Mouse (Mus musculus): ENCODE measurements around the gene Muc4. TPM values are rescaled to one million over a fixed set of nuclear protein-coding genes. Genes with fewer than 3 reads are reported as not detected.

Gene Muc4
- polyA plus RNA-seq, 1 experiment from 2014 or later, result 0.28 TPM

DNA sequence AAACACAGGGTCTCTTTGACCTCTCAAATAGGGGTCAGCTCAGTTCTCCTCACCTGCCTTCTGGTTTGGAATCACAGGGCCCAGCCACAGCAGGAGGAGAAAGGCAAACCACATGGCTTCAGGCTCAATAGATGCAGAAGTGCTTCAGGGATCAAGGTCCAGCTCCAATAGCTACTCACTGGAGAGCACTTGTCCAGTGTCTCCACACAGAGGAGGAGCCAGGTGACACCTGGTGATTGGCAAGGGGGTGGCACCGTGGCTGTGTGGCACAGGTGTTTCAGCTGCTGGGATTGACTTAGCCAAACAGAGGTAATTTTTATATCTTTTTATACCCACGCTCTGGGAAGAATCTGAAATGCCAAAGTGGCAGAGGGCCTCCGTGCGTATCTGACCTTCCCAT, 74.6 kb downstream of the Muc4 start, which contains the start of gene Smbd1:
Smbd1 (minus strand) TSS at position 157 of the 400 bp plus-strand sequence.
- H3K27me3 ChIP-seq, result no peaks in the 10 kb centered on the region; the same call in 1 of the 2 replicates
- H3K27ac ChIP-seq, result no peak within 1 kb of the TSS
- no peak within 1 kb of the TSS for H3K9ac ChIP-seq
- H3K4me1 ChIP-seq, result peaks cover 13% of the 10 kb centered on the region; the same call in 1 of the 2 replicates
- no peak for ATAC-seq (ENCODE audit: insufficient number of reproducible peaks, insufficient read depth, low FRiP score, low TSS enrichment)
- 89% methylated on average over 4 of the region's 4 CpGs for WGBS
- H3K36me3 ChIP-seq, result no peaks in the 10 kb centered on the region
- no peaks in the 10 kb centered on the region for H3K9me3 ChIP-seq
- H3K4me2 ChIP-seq (replicated peaks), result no peak within 1 kb of the TSS
- H3K4me3 ChIP-seq, result no peak within 1 kb of the TSS

- no peak for ATAC-seq (ENCODE audit: insufficient number of reproducible peaks, insufficient read depth, low FRiP score, low TSS enrichment)
- WGBS, result 2% methylated on average over 9 of the region's 9 CpGs
- Histone ChIP-seq H3K9ac (no peak overlapping the region), H3K4me2 (replicated peaks) (no peak overlapping the region), H3K27me3 (no peaks in the 10 kb centered on the region; the same call in 1 of the 2 replicates), H3K36me3 (no peaks in the 10 kb centered on the region), H3K4me3 (no peak overlapping the region), H3K27ac (no peak overlapping the region), H3K4me1 (peaks cover 15% of the 10 kb centered on the region; the same call in 1 of the 2 replicates), H3K9me3 (no peaks in the 10 kb centered on the region)
Measured at GRCm38 (mm10) chr16:32812888-32813361, 77.2 kb downstream of the Muc4 start.

GRCm38 (mm10) chr16:32813362-32813761, 77.7 kb downstream of the Muc4 start:
- no peaks in the 10 kb centered on the region; the same call in 1 of the 2 replicates for H3K27me3 ChIP-seq
- ATAC-seq (ENCODE audit: insufficient number of reproducible peaks, insufficient read depth, low FRiP score, low TSS enrichment), result no peak
- H3K4me1 ChIP-seq, result peaks cover 15% of the 10 kb centered on the region; the same call in 1 of the 2 replicates
- WGBS, result 51% methylated on average over 9 of the region's 9 CpGs
- no peak overlapping the region for H3K4me3 ChIP-seq
- no peak overlapping the region for H3K9ac ChIP-seq
- no peak overlapping the region for H3K27ac ChIP-seq
- H3K4me2 ChIP-seq (replicated peaks), result no peak overlapping the region
- no peaks in the 10 kb centered on the region for H3K36me3 ChIP-seq
- no peaks in the 10 kb centered on the region for H3K9me3 ChIP-seq

GRCm38 (mm10) chr16:32813771-32814170, 78.1 kb downstream of the Muc4 start:
- Histone ChIP-seq H3K27me3 (no peaks in the 10 kb centered on the region; the same call in 1 of the 2 replicates), H3K36me3 (no peaks in the 10 kb centered on the region), H3K9ac (no peak overlapping the region), H3K4me3 (no peak overlapping the region), H3K4me2 (replicated peaks) (no peak overlapping the region), H3K4me1 (peaks cover 15% of the 10 kb centered on the region; the same call in 1 of the 2 replicates), H3K9me3 (no peaks in the 10 kb centered on the region), H3K27ac (no peak overlapping the region)
- ATAC-seq (ENCODE audit: insufficient number of reproducible peaks, insufficient read depth, low FRiP score, low TSS enrichment), result no peak
- 63% methylated on average over 3 of the region's 3 CpGs for WGBS

DNA sequence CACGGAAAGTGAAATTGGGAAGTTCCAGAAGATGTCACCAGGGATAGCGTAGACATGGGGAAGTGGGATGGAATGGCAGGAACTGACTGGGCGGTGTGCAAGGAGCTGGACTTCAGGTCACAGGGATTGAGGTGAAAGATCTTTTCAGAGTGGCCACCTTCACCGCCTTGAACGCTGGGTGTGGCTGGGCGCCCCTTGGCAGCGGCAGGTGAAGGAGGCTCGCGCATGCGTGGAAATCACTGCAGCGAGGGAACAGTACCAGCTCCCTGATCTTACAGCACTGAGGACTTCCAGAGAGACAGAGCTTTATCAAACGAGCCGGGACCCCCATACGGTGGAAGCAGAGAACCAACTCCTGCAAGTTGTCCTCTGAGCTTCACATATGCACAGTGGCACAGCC, 78.9 kb downstream of the Muc4 start:
- Histone ChIP-seq H3K4me3 (peak overlapping the region; percentile 25; the same call in 1 of the 2 replicates), H3K27ac (no peak overlapping the region), H3K9ac (no peak overlapping the region), H3K36me3 (no peaks in the 10 kb centered on the region), H3K9me3 (no peaks in the 10 kb centered on the region), H3K4me2 (replicated peaks) (peak overlapping the region; percentile 49), H3K4me1 (peaks cover 15% of the 10 kb centered on the region; the same call in 1 of the 2 replicates), H3K27me3 (no peaks in the 10 kb centered on the region; the same call in 1 of the 2 replicates)
- 26% methylated on average over 14 of the region's 14 CpGs for whole genome bisulfite sequencing
- no peak for ATAC-seq (ENCODE audit: insufficient number of reproducible peaks, insufficient read depth, low FRiP score, low TSS enrichment)

GRCm38 (mm10) chr16:32815160-32815605, 79.5 kb downstream of the Muc4 start:
- 1% methylated on average over 6 of the region's 6 CpGs for WGBS
- Histone ChIP-seq H3K27ac (no peak overlapping the region), H3K9me3 (no peaks in the 10 kb centered on the region), H3K9ac (no peak overlapping the region), H3K4me3 (peak overlapping the region; percentile 25; the same call in 1 of the 2 replicates), H3K4me2 (replicated peaks) (peak overlapping the region; percentile 49), H3K4me1 (peaks cover 15% of the 10 kb centered on the region; the same call in 1 of the 2 replicates), H3K36me3 (no peaks in the 10 kb centered on the region), H3K27me3 (no peaks in the 10 kb centered on the region; the same call in 1 of the 2 replicates)
- no peak; the same call in 1 of the 2 replicates for ATAC-seq (ENCODE audit: insufficient number of reproducible peaks, insufficient read depth, low FRiP score, low TSS enrichment)

DNA sequence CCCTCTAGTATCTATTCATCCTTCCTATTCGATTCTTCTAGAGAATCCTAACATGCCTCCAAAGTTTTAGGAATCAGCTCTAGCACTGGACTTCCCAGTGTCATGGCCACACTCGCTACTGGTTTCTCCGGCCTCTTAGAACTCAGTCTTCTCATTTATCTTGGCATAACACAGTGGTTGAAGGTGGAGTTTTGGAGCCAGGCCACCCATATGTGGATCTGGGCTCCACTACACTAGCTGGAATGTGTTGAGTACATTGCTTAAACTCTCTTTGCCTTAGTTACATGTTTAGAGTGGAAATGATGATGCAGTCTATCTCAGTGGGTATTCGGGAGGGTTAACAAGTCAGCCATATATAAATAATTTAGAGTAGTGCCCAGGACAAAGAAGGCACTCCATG, 82.3 kb downstream of the Muc4 start:
- Histone ChIP-seq H3K9me3 (no peaks in the 10 kb centered on the region), H3K4me3 (no peak overlapping the region), H3K4me2 (replicated peaks) (no peak overlapping the region), H3K4me1 (peaks cover 15% of the 10 kb centered on the region; the same call in 1 of the 2 replicates), H3K9ac (no peak overlapping the region), H3K27me3 (no peaks in the 10 kb centered on the region), H3K27ac (no peak overlapping the region), H3K36me3 (peaks cover 12% of the 10 kb centered on the region)
- 88% methylated on average over 4 of the region's 4 CpGs for WGBS
- ATAC-seq (ENCODE audit: insufficient number of reproducible peaks, insufficient read depth, low FRiP score, low TSS enrichment), result no peak

DNA sequence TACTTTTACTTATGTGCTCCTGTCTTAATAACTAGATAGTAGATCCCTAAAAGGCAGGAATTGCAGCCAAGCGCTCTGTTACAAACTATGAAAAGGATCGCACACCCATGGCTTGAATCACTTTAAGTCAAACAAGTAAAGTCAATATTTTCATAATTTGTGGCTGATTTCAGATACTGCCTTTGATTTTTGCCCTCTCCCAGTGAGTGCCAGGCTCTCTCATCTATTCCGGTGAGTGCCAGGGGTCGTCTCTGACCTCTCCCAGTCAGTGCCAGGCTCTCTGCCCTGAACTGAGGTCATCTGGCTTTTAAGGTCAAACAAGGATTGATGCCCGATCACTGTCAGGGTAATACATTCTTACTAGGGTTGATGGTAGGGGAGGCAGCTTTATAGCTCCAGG, 82.8 kb downstream of the Muc4 start:
- H3K4me2 ChIP-seq (replicated peaks), result no peak overlapping the region
- H3K4me3 ChIP-seq, result no peak overlapping the region
- peaks cover 15% of the 10 kb centered on the region; the same call in 1 of the 2 replicates for H3K4me1 ChIP-seq
- no peak for ATAC-seq (ENCODE audit: insufficient number of reproducible peaks, insufficient read depth, low FRiP score, low TSS enrichment)
- 80% methylated on average over 5 of the region's 5 CpGs for WGBS
- H3K27ac ChIP-seq, result no peak overlapping the region
- no peaks in the 10 kb centered on the region for H3K9me3 ChIP-seq
- no peaks in the 10 kb centered on the region for H3K27me3 ChIP-seq
- H3K36me3 ChIP-seq, result peaks cover 15% of the 10 kb centered on the region
- no peak overlapping the region for H3K9ac ChIP-seq

GRCm38 (mm10) chr16:32821772-32822449, 86.2 kb downstream of the Muc4 start:
- H3K4me2 ChIP-seq (replicated peaks), result no peak overlapping the region
- H3K27ac ChIP-seq, result no peak overlapping the region
- no peaks in the 10 kb centered on the region for H3K27me3 ChIP-seq
- peaks cover 47% of the 10 kb centered on the region for H3K36me3 ChIP-seq
- H3K9me3 ChIP-seq, result no peaks in the 10 kb centered on the region
- no peak overlapping the region for H3K9ac ChIP-seq
- H3K4me3 ChIP-seq, result no peak overlapping the region
- no peaks in the 10 kb centered on the region for H3K4me1 ChIP-seq
- 66% methylated on average over 10 of the region's 10 CpGs for WGBS
- ATAC-seq (ENCODE audit: insufficient number of reproducible peaks, insufficient read depth, low FRiP score, low TSS enrichment), result 0 out of 2 replicates have a peak, but pooled peaks have one; percentile 22

- H3K4me1 ChIP-seq, result no peaks in the 10 kb centered on the region
- no peaks in the 10 kb centered on the region for H3K27me3 ChIP-seq
- no peak overlapping the region for H3K4me3 ChIP-seq
- H3K9me3 ChIP-seq, result no peaks in the 10 kb centered on the region
- no peak overlapping the region for H3K27ac ChIP-seq
- ATAC-seq (ENCODE audit: insufficient number of reproducible peaks, insufficient read depth, low FRiP score, low TSS enrichment), result no peak
- peaks cover 51% of the 10 kb centered on the region for H3K36me3 ChIP-seq
- H3K9ac ChIP-seq, result no peak overlapping the region
- 69% methylated on average over 6 of the region's 6 CpGs for WGBS
- no peak overlapping the region for H3K4me2 ChIP-seq (replicated peaks)
Measured at GRCm38 (mm10) chr16:32822450-32822827, 86.8 kb downstream of the Muc4 start.

DNA sequence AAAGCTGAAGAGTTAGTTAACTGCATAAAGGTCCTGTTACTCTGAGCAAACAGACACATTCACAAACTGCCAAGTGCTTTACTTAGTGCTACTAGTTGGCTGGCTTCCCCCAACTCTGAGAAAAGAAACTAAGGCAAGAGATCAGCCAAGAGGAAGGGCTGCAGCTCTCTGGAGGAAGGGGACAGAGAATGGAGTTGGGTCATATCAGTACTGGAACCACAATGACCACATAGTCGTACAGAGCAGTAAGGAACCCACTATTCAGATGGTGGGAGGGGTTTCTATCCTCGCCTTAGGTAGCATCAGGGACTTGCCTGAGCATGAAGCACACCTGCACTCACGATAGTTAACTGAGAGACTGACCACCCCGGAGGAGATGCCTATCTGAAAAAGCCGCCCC, 87.2 kb downstream of the Muc4 start:
- 85% methylated on average over 5 of the region's 5 CpGs for WGBS
- no peak for ATAC-seq (ENCODE audit: insufficient number of reproducible peaks, insufficient read depth, low FRiP score, low TSS enrichment)
- no peak overlapping the region for H3K9ac ChIP-seq
- H3K4me1 ChIP-seq, result no peaks in the 10 kb centered on the region
- H3K4me2 ChIP-seq (replicated peaks), result no peak overlapping the region
- H3K27me3 ChIP-seq, result no peaks in the 10 kb centered on the region
- H3K27ac ChIP-seq, result no peak overlapping the region
- H3K36me3 ChIP-seq, result peaks cover 55% of the 10 kb centered on the region
- H3K9me3 ChIP-seq, result no peaks in the 10 kb centered on the region
- no peak overlapping the region for H3K4me3 ChIP-seq

DNA sequence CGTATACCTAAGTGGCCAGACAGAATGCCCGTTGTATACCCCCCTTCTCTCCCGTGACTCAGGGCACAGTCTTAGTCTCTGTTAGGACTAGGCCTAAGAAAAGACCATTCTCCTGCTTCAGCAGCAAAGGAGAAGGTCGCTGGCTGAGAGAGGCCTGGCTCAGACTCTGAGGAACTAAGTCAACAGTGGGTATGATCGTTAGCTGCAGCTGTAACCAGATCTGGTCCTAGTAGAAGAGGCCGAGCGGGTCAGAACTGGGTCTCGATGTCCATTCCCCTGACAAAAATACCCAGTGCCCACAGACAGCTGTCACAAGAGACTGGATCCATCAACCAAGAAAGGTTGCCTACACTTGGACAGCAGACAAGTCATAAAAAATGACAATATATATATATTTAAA, 87.8 kb downstream of the Muc4 start:
- Histone ChIP-seq H3K9ac (no peak overlapping the region), H3K27ac (no peak overlapping the region), H3K36me3 (peaks cover 55% of the 10 kb centered on the region), H3K4me2 (replicated peaks) (no peak overlapping the region), H3K9me3 (no peaks in the 10 kb centered on the region), H3K4me1 (no peaks in the 10 kb centered on the region), H3K4me3 (no peak overlapping the region), H3K27me3 (no peaks in the 10 kb centered on the region)
- ATAC-seq (ENCODE audit: insufficient number of reproducible peaks, insufficient read depth, low FRiP score, low TSS enrichment), result no peak
- WGBS, result 88% methylated on average over 8 of the region's 8 CpGs
